Mouse (Mus musculus) layer of hippocampus, postnatal 25 days (tissue): ENCODE measurements around the gene Gdap1l1. TPM values are rescaled to one million over a fixed set of nuclear protein-coding genes. Genes with fewer than 3 reads are reported as not detected.
A peak's percentile ranks its signal among the peaks of the same experiment; 100 is the strongest.

Experiments
- DNase-seq, 2 experiments: peaks; one replicate each; pipeline ENCODE4 v3.0.0; 2022; ENCODE audit warnings: mixed read lengths in 2 of 2, low spot score in 1 of 2; ENCODE audit errors: extremely low spot score in 1 of 2
- total RNA-seq, 2 experiments: library from RNA; stranded (reverse); gene quantifications; 2 replicates each; pipeline ENCODE4 v1.2.3; 2021

The Gdap1l1 gene
- total RNA-seq, 2 experiments from 2014 or later: 64.5 to 74.6 TPM

DNA sequence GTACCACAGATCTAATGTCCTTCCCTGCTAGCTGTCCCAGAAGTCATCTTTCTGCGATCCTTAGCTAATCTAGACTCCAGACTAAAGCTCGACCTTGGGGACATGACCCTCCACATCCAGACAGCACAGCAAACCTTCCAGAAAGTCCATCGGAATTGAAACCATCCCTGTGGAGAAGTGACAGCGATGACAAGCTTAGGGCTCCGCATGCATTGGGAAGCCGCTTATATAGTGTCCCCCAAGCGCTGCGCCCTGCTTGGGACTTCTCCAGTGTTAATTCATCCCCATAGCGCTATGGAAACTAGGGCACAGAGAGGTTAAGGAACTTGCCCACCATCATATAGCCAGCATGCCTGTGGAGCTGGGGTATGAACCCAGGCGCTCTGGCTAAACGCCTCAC, 24.5 kb downstream of the Gdap1l1 start:
- DNase-seq: no peak

DNA sequence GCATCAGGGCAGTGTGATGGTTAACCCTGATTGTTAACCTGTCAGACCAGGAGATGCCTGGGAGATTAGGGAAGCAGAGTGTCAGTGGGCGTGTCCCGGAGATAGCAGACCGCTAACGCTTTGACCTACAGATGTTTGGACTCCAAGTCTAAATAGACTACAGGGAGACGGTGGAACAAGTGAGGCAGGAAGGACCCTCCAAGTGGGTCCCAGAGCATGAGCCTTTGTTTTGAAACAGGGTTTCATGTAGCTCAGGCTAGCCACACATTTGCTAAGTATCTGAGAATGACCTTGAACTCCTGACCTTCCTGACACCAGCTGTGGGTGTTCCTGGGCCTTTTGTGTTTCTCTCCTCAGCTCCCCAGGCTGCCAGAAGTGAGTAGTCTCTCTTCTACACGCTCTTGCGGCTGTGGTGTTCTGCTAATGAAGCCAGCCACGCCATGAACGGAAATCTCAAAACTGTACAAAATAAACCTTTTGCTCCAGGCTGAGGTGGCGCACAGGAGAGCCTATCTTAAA, 25.0 kb downstream of the Gdap1l1 start:
- DNase-seq: no peak

DNA sequence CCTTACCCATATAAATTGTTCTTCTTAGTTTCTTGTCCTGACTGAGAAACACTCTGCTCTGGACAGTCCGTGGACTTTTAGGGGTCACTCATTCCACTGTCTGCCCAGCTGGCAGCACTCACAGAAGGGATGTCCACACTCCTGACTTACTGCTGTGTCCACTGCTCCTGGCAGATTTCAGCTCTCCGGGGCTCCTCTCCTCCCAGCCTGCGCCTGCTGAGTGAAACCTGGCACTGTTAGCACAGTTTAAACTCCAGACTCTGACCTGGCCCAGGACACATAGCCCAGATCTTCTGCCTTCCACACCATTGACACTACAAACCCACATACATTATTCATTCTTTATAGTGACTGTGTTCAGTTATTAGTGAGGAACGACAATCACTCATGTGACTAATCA, 25.7 kb downstream of the Gdap1l1 start:
- DNase-seq: no peak

DNA sequence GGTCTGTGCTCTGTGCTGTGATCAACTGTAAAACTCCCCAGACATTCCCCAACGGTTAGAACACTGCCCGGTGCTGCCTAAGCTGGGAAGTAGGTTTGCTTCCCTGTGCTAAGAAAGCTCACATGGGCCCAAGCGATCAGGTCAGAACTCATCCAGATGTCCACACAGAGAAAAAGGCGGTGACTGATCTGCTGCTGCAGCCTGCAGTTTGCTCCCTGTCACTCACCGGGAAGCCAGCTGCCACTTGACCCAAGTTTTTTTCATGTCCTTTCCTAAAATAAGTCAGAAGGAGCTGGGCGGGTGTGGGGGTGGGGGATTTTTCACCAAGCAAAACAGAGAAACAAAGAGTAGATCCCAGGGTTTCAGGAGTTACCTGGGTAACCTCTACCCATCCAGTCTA, 26.3 kb downstream of the Gdap1l1 start:
- DNase-seq: no peak

DNA sequence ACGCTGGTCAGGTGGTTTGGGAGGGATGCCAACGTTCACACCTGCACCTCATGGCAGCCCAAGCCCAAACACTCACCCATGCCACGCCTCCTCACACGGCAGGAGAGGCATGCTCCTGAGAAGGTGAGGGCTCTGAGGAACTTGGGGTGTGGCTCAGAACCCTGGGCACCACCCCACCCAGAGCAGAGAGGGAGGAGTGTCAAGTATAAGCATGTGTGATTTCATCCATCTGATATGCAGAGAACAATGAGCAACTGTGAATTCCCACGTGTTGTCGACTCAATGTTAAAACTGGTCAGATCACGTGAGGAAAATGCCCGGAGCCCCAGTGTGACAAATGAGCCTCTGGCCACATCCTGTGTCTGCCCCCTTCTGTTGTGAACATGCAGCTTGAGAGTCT, 28.5 kb downstream of the Gdap1l1 start:
- DNase-seq: no peak

DNA sequence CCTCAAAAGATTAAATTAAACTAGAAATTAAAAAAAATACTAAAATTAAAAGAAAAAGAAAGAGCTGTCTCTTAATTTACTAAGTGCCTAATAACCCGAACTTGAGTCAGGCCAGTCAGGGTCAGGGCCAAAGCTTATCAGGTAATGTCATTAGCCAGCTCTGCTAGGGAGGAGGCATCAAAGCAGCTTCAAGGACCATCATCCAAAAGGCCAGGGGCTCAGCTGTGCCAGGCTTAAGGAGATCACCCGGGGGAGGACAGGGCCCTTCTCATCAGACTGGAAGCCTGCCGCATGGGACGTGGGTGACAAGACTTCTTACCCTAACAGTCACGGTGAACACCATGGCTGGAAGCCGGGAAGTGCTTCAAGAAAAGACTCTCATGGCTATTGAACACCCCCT, 29.3 kb downstream of the Gdap1l1 start:
- DNase-seq: no peak

DNA sequence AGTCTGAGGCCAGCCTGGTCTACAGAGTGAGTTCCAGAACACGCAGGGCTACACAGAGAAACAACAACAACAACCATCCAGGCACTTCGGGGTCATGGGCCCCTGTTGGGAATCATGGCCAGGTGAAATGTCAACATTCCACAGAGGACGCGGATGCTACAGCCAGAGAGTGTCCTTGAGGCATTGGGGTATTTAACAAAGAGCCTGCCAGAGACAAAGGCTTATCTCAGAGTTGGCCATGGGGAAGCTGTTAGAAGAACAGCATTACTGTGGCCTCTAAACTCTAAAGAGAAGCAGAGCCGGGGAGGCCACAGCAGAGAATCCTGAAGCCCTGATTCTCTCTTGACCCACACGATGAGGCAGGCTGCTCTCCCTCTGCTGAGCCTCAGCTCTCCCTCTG, 30.6 kb downstream of the Gdap1l1 start:
- no peak for DNase-seq

DNA sequence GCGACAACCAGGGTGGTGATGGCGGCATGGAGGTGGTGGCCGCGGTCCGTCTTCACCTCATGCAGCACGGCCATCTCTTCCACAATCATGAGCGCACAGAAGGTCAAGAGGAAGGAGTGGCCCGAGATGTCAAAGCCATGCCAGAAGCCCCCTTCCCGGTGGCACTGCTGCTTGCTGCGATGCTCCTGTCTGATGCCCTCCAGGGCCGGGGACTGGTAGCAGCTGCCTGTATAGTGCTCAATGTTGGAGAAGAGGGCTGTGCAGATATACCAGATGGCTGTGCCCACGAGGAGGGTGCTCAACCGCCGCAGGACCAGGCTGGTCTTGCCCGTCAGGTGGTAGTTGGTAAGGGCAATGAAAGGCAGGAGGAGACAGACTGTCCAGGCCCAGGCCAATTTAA, 31.4 kb downstream of the Gdap1l1 start:
- DNase-seq: no peak

DNA sequence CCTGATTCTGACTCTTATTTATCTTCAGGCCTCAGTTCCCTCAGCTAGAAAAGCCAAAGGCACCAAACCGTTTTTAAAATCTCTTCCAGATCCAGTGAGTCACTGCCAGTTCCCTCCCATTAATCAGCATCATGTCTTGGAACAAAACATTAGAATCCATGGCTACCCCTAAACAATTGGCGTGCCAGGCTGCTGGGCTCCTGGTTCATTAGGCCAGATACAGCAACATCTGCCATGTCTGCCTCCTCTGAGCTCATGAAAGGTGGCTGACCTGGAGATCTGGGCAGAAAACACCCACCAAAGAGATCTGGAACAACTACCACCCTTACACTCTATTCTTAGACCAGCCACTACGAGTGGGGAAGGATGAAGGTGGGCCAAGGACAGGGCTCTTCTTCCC, 32.9 kb downstream of the Gdap1l1 start:
- no peak for DNase-seq

DNA sequence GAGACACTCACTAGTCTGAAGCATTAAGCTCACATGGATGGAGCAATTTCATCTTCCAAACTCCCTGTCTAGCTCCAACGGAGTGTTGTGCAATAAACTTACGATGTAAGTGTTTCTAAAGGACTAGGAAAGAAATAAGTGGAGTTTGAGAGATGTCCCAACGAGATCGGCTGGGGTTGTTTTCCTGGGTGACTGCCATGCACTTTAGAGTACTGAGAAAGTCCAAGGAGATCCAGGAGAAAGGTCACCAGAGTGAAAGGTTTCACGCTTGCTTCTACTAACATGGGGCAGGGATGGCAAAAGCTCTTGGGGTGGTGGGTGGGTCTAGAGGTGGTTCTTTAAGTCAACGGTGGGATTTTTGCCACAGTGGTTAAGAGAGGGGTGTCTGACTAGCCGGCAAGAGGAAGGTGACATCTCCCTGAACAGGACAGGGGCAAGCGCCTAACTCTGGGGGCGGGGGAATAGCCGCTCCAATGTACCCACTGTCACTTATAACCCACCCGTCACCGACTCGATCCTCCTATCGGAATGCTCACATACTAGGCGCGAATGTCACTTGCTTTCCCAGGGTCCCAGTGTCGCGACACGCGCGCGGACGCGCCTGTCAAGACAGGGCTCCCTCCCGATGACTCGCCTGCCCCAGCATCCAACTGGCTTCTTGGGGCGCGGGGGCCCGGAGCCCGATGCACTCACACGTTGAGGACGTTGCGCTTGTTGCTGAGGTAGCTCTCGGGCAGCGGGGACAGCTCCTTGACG, 33.6 kb downstream of the Gdap1l1 start:
- DNase-seq: no peak

DNA sequence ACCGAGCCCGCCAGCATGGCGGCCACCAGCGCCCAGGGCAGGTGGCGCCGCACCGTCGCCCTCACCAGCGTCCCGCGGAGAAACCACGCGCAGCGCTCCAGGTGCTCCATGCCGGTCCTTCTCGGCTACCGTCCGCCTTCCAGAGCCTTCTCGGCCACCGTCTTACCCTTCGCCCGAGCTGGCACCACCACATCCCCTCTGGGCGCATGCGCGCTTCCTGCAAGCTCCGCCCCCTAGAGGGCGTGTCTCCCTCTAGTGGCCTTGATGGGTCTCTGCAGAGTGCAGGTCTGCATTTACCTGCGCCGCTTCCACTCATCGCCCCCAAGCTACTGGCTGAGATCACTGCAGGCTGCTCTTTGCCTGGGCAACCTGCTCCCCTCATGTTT, 34.2 kb downstream of the Gdap1l1 start, which contains the start of gene Fitm2:
Gene Fitm2, minus strand, starts transcription at position 164 of the 386 bp plus-strand sequence.
- DNase-seq: peak; percentile 97 to 99

DNA sequence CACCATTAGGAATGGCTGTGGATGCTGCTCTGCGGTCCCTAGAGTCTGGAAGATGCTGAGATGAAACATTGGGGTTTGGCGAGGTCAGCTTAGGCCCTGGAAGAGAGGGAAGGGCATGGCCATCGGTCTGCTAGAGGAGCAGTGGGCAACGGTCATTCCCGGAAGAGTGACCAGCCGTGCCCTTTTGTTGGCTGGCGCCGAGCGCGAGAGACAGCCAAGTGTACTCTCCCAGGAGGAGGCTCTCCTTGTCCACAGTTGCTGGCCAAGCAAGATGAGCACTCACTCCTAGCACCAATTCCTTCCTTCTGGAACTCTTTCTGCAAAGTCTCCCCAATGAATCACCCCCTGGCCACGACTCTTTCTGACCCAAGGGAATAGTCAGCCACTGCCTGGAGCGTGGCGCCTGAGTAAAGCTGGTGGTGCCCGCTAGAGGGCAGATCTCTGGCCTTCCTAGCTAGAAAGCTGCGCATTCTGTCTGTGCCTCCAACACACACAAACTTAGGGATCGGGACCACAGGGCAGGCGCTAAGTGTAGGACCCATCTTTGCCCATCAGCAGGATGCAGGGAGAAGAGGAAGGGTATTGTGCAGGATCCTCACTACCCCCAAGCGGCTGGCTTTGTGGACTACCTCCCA, 42.0 kb downstream of the Gdap1l1 start:
- no peak for DNase-seq

DNA sequence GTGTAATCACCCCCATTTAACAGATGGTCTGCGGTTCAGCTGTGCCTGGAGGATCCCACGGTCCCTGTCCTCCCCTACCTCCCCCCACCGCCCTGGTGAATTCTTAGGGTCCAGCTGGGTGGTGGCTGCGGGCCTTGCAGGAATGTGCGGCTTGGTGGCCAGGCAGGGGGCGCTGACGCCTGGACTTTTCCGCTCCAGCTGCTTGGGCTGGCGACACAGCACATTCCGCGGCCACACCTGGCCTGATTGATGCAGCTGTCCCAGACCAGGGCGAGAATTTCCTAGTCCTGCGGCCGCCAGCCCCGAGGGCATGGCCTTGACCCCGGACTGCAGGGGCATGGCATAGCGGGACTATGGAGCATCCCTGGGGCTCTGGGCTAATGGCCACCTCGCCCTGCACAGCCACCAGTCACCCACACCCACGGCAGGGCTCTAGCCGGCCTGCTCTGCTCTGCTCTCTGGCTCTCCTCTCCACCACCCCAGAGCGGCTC, 43.3 kb downstream of the Gdap1l1 start:
- DNase-seq: no peak

DNA sequence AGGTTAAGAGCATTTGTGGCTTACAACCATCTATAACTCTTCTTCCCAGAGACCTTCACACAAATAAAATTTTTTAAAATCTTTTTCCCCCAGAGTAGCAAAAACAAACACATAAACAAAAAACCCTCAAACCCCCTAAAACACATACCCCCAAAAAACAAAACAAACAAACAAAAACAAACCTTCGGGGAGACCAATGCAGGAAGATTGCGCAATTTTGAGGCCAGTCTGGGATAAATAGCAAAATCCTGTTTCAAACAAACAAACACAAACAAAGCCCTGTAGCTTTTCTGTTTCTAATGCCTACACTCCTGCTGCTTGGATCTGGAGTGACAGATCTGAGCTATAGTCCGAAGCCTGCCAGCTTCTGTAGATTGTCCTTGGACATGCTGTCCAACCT, 49.1 kb downstream of the Gdap1l1 start:
- DNase-seq: no peak

DNA sequence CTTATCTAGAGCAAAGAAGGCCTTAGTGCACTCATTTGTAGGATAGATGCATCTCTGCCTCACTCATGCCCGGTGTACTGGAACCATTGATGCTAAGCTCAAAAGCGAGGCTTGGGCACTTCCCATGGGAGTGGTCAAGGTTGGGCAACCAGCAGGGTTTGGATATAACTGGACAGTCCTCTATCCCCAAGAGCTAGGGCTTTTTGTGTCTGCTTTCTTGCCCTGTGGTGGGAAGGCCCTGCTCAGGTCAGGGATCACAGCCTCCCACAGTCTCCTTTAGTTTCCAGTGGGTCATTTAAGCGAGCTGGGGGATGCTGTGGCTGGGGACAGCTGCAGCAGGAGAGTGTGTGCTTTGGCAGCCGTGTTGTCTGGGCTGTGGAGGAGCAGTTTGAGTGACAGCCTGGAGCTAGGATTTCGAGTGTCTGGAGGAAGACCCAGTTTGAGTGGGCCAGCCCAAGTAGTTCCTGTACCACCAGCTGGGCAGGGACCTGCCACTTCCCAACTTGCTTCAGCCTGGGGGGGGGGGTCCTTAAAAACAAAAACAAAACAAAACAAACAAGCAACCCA, 51.5 kb downstream of the Gdap1l1 start:
- no peak for DNase-seq

DNA sequence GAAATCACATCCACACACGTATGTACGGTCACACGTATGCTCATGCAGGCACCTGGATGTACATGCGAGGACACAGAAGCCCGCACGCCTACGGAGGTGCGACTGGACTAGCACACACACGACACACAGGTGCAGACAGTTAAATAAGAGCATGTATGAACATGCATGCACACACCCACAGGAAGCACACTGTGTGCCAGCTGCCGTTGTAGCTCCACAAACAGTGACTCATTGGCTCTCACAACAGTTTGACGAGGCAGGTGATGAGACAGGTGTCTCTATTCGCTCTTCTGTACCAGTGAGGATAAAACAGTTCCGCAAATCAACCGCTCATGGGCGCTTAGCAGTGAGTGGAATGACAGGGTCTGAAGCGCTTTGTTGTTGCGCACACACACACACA, 52.4 kb downstream of the Gdap1l1 start:
- DNase-seq: no peak

DNA sequence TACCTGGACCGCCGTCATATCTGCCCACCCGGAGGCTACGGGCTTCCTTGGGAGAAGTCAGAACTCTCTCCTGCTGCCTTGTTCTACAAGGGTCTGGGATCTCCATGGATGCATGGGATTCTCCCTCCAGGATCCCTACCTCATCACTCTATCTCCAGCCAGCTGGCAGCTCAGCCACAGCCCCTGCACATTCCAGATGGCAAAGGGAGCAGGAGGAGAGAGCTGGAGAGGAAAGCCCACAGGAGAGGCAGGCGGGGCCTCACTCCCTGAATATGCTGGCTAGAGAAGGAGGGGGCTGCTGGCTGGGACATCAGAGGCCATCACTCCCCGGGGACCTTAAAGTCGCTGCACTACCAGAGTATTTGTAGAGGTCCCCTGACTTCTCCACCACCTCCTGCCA, 53.1 kb downstream of the Gdap1l1 start:
- no peak for DNase-seq

DNA sequence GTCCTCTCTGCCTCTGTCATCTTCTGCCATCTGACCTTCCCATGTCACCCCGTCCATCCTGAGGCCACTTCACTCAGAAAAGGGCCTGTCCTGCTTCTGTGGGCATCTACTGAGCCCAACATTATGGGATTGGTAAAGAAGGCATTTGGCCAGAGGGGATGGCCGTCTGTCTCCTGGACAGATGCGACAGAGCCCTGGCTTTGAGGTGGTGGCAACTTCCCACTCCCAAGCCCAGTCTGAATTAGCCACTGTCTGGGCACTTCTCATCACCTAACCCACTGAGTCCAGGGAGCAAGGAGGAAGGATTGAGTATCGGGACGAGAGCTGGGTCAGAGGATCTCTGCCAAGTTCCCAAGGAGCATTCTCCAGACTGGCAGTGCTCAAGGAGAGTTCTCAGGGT, 53.7 kb downstream of the Gdap1l1 start, which contains the start of gene R3hdml:
Gene R3hdml, plus strand, starts transcription at position 301 of the 400 bp plus-strand sequence.
- no peak for DNase-seq

DNA sequence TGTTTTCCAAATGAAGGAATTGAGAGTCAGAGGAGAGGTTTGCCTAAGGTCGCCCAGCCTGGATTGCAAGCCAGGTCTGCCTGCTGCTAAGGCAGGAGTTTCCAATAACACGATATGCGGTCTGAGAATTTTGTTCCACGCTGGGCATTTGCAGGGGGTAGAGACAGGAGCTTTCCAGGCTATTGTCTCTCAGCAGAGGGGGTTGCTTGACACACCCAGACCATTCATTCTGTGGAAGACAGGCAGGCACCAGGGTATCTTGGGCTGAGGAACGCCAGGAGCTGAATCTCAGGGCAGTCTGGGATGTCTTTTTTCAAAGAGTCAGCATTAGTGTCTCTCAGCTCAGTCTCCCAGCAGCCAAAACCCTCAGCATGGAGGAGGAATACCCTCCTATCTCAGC, 54.8 kb downstream of the Gdap1l1 start:
- no peak for DNase-seq

DNA sequence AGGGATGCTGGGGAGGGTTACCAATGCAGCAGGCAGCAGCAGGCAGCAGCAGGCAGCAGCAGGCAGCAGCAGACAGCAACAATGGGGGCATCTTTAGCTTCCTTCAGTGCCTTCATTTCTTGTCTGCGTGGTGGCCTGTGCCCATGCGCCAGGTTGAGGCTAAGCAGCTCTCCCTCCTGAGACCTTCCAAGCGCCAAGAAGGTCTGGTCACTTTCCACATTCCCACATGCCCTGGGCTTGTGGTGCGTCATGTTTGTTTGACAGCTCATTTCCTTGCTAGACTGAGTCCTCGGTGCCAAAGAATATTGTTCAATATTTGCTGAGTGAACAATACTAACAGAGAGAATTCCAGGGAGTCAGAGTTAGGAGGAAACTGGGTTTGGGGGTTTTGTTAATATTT, 55.7 kb downstream of the Gdap1l1 start:
- DNase-seq: no peak

DNA sequence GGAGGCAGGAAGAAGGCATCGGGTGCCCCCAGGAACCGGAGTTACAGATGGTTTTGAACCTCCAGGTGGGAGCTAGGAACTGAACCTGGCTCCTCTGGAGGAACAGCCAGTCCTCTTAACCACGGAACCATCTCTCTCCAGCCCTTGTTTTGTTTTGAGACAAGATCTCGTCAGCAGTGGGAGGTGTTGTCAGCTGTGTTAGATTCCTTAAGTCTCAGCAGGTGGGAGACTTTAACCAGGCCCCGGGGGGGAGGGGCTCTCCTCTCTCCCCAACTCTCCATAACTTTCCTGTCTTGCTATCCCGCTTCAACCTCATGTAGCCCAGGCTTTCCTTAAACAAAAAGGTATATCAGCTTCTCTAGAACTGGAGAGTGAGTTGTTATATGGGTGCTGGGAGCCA, 56.2 kb downstream of the Gdap1l1 start:
- DNase-seq: no peak
